Mouse (Mus musculus) erythroblast, embryonic 14.5 days (primary cell): ENCODE data around the gene Magi2. TPM values are rescaled to one million over a fixed set of nuclear protein-coding genes. Genes with fewer than 3 reads are reported as not detected.
"Not testable (repeated sequence)": the region's sequence is repeated elsewhere in the genome, so short reads cannot be mapped to it uniquely, and the experiment has no call there.

Experiments
- H3K27me3 ChIP-seq: 2 replicates; pipeline ENCODE4 v1.6.1; 2012; ENCODE audit warnings: inconsistent platforms; ENCODE audit not compliant: control insufficient read depth
- H3K36me3 ChIP-seq: 2 replicates; pipeline ENCODE4 v1.6.1; 2012; ENCODE audit warnings: mild to moderate bottlenecking, inconsistent platforms; ENCODE audit not compliant: control insufficient read depth
- H3K4me1 ChIP-seq: 2 replicates; pipeline ENCODE4 v1.6.1; 2012; ENCODE audit warnings: inconsistent platforms; ENCODE audit not compliant: control insufficient read depth
- H3K4me3 ChIP-seq: replicated peaks from 2 replicates; pipeline ENCODE3; 2012; ENCODE audit warnings: moderate library complexity, mild to moderate bottlenecking, inconsistent platforms
- H3K9me3 ChIP-seq: 2 replicates; pipeline ENCODE4 v1.6.1; 2012; ENCODE audit warnings: low read length, inconsistent platforms, mixed read lengths; ENCODE audit not compliant: control insufficient read depth
- GATA1 ChIP-seq: IDR thresholded peaks from 2 replicates; pipeline ENCODE4 v1.6.1; 2012; ENCODE audit warnings: low read length, inconsistent platforms, mixed read lengths
- TAL1 ChIP-seq: IDR thresholded peaks from 3 replicates; pipeline ENCODE4 v1.6.1; 2012; ENCODE audit warnings: low read length, inconsistent platforms, mixed read lengths
- polyA plus RNA-seq: library from polyadenylated mRNA; stranded (reverse); fragments of >175 nt; gene quantifications from 2 replicates; pipeline ENCODE4 v1.2.3, GENCODE M21; 2012

Magi2 gene
- polyA plus RNA-seq, 1 experiment, result not detected

- H3K36me3 ChIP-seq, result no peaks in the 10 kb centered on the region
- no peaks in the 10 kb centered on the region for H3K4me1 ChIP-seq
- TF ChIP-seq GATA1 (no peak), TAL1 (no peak)
- H3K4me3 ChIP-seq, result no peak overlapping the region
- no peaks in the 10 kb centered on the region for H3K27me3 ChIP-seq
- H3K9me3 ChIP-seq, result no peaks in the 10 kb centered on the region
Observed at GRCm38 (mm10) chr5:19400299-19400698, 173.5 kb downstream of the Magi2 start.

- Histone ChIP-seq H3K4me3 (no peak overlapping the region), H3K27me3 (no peaks in the 10 kb centered on the region), H3K4me1 (no peaks in the 10 kb centered on the region), H3K36me3 (no peaks in the 10 kb centered on the region), H3K9me3 (no peaks in the 10 kb centered on the region)
- TF ChIP-seq TAL1 (no peak), GATA1 (no peak)
Observed at GRCm38 (mm10) chr5:19400738-19401408, 174.0 kb downstream of the Magi2 start.

GRCm38 (mm10) chr5:19404268-19404667 lies 177.4 kb downstream of the Magi2 start:
- H3K36me3 ChIP-seq, H3K4me1 ChIP-seq, H3K27me3 ChIP-seq, H3K9me3 ChIP-seq, H3K4me3 ChIP-seq: not testable (repeated sequence)

- Histone ChIP-seq H3K9me3 (no peaks in the 10 kb centered on the region), H3K36me3 (no peaks in the 10 kb centered on the region), H3K4me1 (no peaks in the 10 kb centered on the region), H3K27me3 (no peaks in the 10 kb centered on the region), H3K4me3 (no peak overlapping the region)
- TF ChIP-seq GATA1, result no peak
- TF ChIP-seq TAL1, result no peak
Observed at GRCm38 (mm10) chr5:19414556-19414955, 187.7 kb downstream of the Magi2 start.

- no peaks in the 10 kb centered on the region for H3K4me1 ChIP-seq
- no peaks in the 10 kb centered on the region for H3K36me3 ChIP-seq
- no peaks in the 10 kb centered on the region for H3K27me3 ChIP-seq
- H3K9me3 ChIP-seq, result no peaks in the 10 kb centered on the region
- H3K4me3 ChIP-seq, result no peak overlapping the region
- TF ChIP-seq GATA1, result no peak
- no peak for TF ChIP-seq TAL1
Observed at GRCm38 (mm10) chr5:19429290-19429689, 202.5 kb downstream of the Magi2 start.

- TF ChIP-seq TAL1 (no peak), GATA1 (no peak)
- no peaks in the 10 kb centered on the region for H3K27me3 ChIP-seq
Observed at GRCm38 (mm10) chr5:19462541-19462940, 235.7 kb downstream of the Magi2 start.

DNA sequence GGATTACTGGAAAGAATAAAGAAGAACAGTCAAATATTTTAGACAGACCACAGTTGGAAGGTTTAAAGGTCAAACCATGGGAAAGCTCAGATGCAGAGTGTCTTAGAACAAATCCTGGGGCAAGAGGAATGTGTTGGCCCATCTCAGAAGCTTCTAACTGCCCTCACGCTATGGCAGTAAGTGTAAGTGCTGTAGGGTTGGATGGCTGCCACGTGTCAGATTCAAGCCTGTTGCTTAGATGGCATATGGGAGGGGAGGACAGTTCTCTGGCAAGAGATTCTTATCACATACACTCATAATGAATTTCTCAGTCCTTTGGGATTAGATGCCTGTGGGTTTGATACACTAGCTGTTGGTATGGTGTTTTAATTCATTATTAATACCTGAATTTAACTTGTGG lies 238.5 kb downstream of the Magi2 start:
- no peak for TF ChIP-seq TAL1
- no peak for TF ChIP-seq GATA1
- H3K36me3 ChIP-seq, result no peaks in the 10 kb centered on the region
- no peaks in the 10 kb centered on the region for H3K4me1 ChIP-seq
- no peaks in the 10 kb centered on the region for H3K27me3 ChIP-seq
- no peak overlapping the region for H3K4me3 ChIP-seq
- H3K9me3 ChIP-seq, result no peaks in the 10 kb centered on the region

More at GRCm38 (mm10) chr5:19462541-19462940, 235.7 kb downstream of the Magi2 start:
- H3K9me3 ChIP-seq, result no peaks in the 10 kb centered on the region
- no peaks in the 10 kb centered on the region for H3K36me3 ChIP-seq
- no peaks in the 10 kb centered on the region for H3K4me1 ChIP-seq
- H3K4me3 ChIP-seq, result no peak overlapping the region

DNA sequence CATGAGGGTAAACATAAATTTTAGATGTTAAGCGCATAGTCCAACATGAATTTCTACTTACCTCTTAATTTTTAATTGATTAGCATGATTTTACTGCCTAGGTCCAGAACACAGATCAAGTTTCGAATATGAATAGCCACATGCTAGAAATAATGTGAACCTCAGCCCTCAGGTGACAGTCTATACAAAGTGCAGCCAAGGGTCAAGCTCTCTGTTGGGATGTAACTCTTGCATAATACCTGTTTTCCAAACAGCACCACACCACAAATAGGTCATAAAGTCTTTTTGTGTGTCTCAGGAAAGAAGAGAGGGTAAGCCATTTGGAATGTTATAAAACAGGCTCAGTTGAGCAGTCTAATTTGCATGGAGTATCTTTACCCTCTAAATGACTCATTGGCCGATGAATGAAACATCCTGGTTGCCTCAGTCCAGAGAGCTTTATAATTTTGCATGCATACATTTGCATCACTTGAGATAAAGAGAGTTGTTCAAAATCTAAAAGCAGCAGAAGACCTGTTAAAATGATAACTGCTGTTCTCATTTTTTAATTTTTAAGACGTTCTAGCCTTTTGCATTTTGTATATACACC lies 246.1 kb downstream of the Magi2 start:
- Histone ChIP-seq H3K4me3 (no peak overlapping the region), H3K9me3 (peaks cover 2% of the 10 kb centered on the region; the same call in 1 of the 2 replicates), H3K36me3 (no peaks in the 10 kb centered on the region), H3K27me3 (no peaks in the 10 kb centered on the region), H3K4me1 (no peaks in the 10 kb centered on the region)
- TF ChIP-seq GATA1 (no peak), TAL1 (no peak)

DNA sequence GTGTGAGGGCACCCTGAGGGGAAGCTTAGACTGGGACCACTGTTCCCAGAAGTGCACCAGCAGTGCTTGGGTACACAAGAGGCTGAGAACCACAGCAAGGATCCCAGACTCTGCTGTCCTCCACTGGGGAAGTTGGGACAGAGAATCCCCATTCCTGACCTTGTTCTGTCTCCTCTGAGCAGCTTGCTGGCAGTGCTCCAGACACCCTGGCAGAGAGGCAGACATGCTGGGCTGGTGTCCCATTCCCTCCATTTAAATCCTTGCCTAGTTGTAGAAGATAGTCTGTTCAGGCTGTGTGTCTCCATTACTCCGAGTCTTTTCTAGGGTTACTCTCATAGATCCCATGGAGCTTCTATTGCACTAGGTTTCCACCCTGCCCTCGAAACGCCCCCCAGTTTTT lies 256.1 kb downstream of the Magi2 start:
- no peak for TF ChIP-seq GATA1
- TF ChIP-seq TAL1, result no peak
- Histone ChIP-seq H3K9me3 (peaks cover 4% of the 10 kb centered on the region; the same call in 1 of the 2 replicates), H3K4me3 (no peak overlapping the region), H3K36me3 (no peaks in the 10 kb centered on the region), H3K4me1 (no peaks in the 10 kb centered on the region), H3K27me3 (no peaks in the 10 kb centered on the region)

DNA sequence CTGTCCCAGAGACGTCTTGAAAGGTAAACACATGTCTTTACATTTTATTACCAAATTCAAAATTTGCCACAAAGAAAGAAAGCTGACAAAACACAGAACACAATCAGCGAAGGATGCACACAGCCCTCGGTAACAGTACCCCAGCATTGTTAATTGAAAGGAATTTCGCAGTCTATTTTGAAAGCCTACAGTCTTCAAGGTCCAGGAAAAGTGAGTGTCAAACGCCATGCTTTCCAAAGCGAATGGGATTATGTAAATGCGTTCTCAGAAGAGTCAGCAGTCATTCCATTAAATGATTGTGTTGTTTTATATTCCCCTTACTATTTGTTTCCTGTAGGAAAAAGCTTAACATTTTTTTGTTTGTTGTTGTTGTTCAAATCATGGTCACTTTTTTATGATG lies 261.1 kb downstream of the Magi2 start:
- H3K27me3 ChIP-seq, result no peaks in the 10 kb centered on the region
- TF ChIP-seq TAL1 (no peak), GATA1 (no peak)
- no peaks in the 10 kb centered on the region for H3K4me1 ChIP-seq
- no peaks in the 10 kb centered on the region for H3K36me3 ChIP-seq
- no peak overlapping the region for H3K4me3 ChIP-seq
- peaks cover 1% of the 10 kb centered on the region; the same call in 1 of the 2 replicates for H3K9me3 ChIP-seq
